Mouse (Mus musculus): Measurements from ENCODE around the gene Tbx15. TPM values are rescaled to one million over a fixed set of nuclear protein-coding genes. Genes with fewer than 3 reads are reported as not detected.

Gene Tbx15
- polyA plus RNA-seq, 1 experiment from 2014 or later, result 2.5 TPM

DNA sequence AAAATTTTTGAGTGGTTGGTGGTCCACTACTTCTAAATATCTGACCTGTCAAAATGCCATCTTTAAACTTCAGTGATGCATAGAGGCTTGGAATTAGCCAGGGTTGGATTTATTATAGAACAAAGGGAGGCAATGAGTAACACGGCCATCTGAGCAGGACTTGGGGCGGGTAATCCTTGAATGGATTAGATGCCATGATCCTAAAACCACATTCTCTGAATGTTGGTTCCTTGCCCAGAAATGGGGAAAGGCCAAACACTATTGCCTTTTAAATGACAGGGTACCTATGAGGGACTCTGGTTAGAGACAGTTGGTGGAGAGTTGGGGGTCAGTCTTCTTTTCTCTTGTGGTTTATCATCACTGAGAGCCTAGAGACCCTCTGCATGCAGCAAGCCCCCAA is 55.1 kb downstream of the Tbx15 start:
- Histone ChIP-seq H3K36me3 (replicated peaks) (no peaks in the 10 kb centered on the region), H3K4me3 (no peak overlapping the region), H3K9me3 (no peaks in the 10 kb centered on the region), H3K27me3 (replicated peaks; ENCODE audit: low read depth, poor library complexity, severe bottlenecking) (no peaks in the 10 kb centered on the region), H3K27ac (replicated peaks) (no peak overlapping the region), H3K4me1 (no peaks in the 10 kb centered on the region)
- WGBS, result 76% methylated on average over 2 of the region's 2 CpGs
- no peak for DNase-seq (ENCODE audit: low spot score)

- H3K27ac ChIP-seq (replicated peaks), result no peak overlapping the region
- no peak for DNase-seq (ENCODE audit: low spot score)
- WGBS, result 87% methylated on average over 5 of the region's 5 CpGs
- no peaks in the 10 kb centered on the region for H3K36me3 ChIP-seq (replicated peaks)
- H3K9me3 ChIP-seq, result no peaks in the 10 kb centered on the region
- no peaks in the 10 kb centered on the region for H3K4me1 ChIP-seq
- H3K4me3 ChIP-seq, result no peak overlapping the region
- H3K27me3 ChIP-seq (replicated peaks; ENCODE audit: low read depth, poor library complexity, severe bottlenecking), result no peaks in the 10 kb centered on the region
Observed at GRCm38 (mm10) chr3:99296186-99296585, 56.0 kb downstream of the Tbx15 start.

GRCm38 (mm10) chr3:99300846-99301245 is 60.7 kb downstream of the Tbx15 start:
- Histone ChIP-seq H3K4me3 (no peak overlapping the region), H3K9me3 (no peaks in the 10 kb centered on the region), H3K36me3 (replicated peaks) (no peaks in the 10 kb centered on the region), H3K27ac (replicated peaks) (no peak overlapping the region), H3K4me1 (no peaks in the 10 kb centered on the region), H3K27me3 (replicated peaks; ENCODE audit: low read depth, poor library complexity, severe bottlenecking) (no peaks in the 10 kb centered on the region)
- no peak for DNase-seq (ENCODE audit: low spot score)
- WGBS, result 82% methylated on average over 2 of the region's 2 CpGs

DNA sequence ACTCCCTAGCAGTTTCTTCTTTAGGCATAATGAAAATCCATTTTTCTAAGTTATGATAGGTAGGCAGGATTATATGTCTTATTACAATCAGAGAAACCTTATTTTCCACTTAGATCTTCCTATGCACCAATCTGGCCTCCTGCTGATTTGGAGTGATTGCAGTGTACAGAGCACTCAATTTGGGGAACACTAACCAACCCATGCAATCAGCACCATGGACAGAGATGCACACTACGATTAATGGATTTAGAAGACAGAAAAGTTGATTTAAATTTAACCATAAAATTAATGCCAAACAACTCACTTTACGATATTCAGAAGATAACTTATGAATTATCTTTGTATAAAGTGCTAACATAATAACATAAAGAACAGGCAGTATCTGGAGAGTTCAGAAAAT is 70.7 kb downstream of the Tbx15 start:
- no peaks in the 10 kb centered on the region for H3K9me3 ChIP-seq
- 51% methylated on average over 2 of the region's 2 CpGs for WGBS
- H3K4me1 ChIP-seq, result peaks cover 7% of the 10 kb centered on the region
- H3K27ac ChIP-seq (replicated peaks), result no peak overlapping the region
- peaks cover 7% of the 10 kb centered on the region; the same call in 1 of the 2 replicates for H3K27me3 ChIP-seq (replicated peaks; ENCODE audit: low read depth, poor library complexity, severe bottlenecking)
- no peaks in the 10 kb centered on the region for H3K36me3 ChIP-seq (replicated peaks)
- no peak overlapping the region for H3K4me3 ChIP-seq
- DNase-seq (ENCODE audit: low spot score), result peak; percentile 43

- Histone ChIP-seq H3K27me3 (replicated peaks; ENCODE audit: low read depth, poor library complexity, severe bottlenecking) (peaks cover 7% of the 10 kb centered on the region; the same call in 1 of the 2 replicates), H3K27ac (replicated peaks) (no peak overlapping the region), H3K36me3 (replicated peaks) (no peaks in the 10 kb centered on the region), H3K4me3 (no peak overlapping the region), H3K9me3 (no peaks in the 10 kb centered on the region), H3K4me1 (peaks cover 7% of the 10 kb centered on the region)
- DNase-seq (ENCODE audit: low spot score), result peak; percentile 41
- 28% methylated on average over 7 of the region's 7 CpGs for WGBS
Observed at GRCm38 (mm10) chr3:99311943-99312635, 71.9 kb downstream of the Tbx15 start.

DNA sequence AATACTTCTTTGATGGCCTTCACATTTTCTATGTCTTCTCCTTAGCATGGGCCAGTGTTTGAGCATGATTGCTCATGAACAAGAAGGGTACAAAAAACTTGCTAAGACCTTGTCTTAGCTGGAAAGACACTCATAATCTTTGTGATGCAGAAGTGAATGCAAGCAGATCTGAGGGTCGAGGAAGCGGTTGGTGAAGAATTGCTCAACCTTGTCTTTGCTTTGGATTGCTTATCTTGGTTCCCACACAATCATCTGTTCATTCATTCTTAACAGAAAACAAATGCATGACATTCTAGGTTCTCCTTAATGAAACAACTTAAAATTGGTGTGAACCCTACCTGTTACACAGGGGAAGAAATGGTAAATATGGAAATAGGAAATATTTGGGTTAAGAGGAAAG is 82.2 kb downstream of the Tbx15 start:
- H3K27ac ChIP-seq (replicated peaks), result no peak overlapping the region
- H3K9me3 ChIP-seq, result no peaks in the 10 kb centered on the region
- H3K4me1 ChIP-seq, result 0 out of 2 replicates have a peak, but pooled peaks cover 8% of the 10 kb centered on the region
- H3K36me3 ChIP-seq (replicated peaks), result no peaks in the 10 kb centered on the region
- no peak for DNase-seq (ENCODE audit: low spot score)
- no peaks in the 10 kb centered on the region for H3K27me3 ChIP-seq (replicated peaks; ENCODE audit: low read depth, poor library complexity, severe bottlenecking)
- H3K4me3 ChIP-seq, result no peak overlapping the region
- WGBS, result 91% methylated on average over 2 of the region's 2 CpGs

DNA sequence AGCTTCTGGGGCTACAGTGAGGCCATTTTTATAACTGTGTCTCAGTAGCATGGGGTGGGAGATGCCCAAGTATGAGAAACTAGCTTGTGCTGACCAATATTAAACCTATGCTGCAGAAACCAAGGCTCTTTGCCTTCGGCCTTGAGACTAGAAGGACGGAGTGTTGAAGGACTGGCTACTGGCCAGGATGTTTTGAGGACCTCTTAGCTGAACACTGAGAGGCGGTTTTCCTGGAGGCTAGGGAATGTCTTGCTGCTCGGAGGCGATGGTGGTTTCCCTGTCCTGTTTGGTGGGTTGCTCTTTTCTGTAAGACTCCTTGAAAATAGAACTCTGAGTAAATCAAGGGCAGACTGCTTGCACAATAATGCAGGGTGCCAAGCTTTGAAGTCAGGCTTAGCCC is 89.1 kb downstream of the Tbx15 start:
- H3K4me3 ChIP-seq, result no peak overlapping the region
- H3K27ac ChIP-seq (replicated peaks), result no peak overlapping the region
- H3K27me3 ChIP-seq (replicated peaks; ENCODE audit: low read depth, poor library complexity, severe bottlenecking), result no peaks in the 10 kb centered on the region
- 87% methylated on average over 5 of the region's 5 CpGs for WGBS
- no peak for DNase-seq (ENCODE audit: low spot score)
- H3K36me3 ChIP-seq (replicated peaks), result no peaks in the 10 kb centered on the region
- H3K4me1 ChIP-seq, result 0 out of 2 replicates have a peak, but pooled peaks cover 8% of the 10 kb centered on the region
- H3K9me3 ChIP-seq, result no peaks in the 10 kb centered on the region

DNA sequence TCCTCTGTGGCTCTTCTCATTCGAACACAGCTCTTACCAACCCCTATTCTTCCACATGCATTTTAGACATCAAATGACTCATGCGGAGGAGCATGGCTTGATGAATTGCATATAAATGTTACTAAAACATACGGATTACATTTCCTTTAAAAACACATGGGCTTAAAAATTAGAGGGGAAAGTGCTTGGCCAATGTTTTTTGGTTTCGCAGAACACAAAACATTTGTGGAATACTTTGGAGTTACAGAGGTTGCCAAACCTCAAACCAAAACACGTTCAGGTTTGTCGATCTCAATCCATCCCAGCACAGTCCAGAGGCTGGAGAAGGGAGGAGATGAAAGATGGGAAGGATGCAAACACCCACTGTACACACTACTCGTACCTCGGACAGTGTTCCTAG is 90.9 kb downstream of the Tbx15 start:
- Histone ChIP-seq H3K36me3 (replicated peaks) (no peaks in the 10 kb centered on the region), H3K4me1 (0 out of 2 replicates have a peak, but pooled peaks cover under 1% of the 10 kb centered on the region)
- WGBS, result 87% methylated on average over 8 of the region's 8 CpGs

GRCm38 (mm10) chr3:99336866-99337265 is 96.7 kb downstream of the Tbx15 start:
- peak; percentile 10 for DNase-seq (ENCODE audit: low spot score)
- H3K27ac ChIP-seq (replicated peaks), result no peak overlapping the region
- 43% methylated on average over 2 of the region's 2 CpGs for WGBS
- no peaks in the 10 kb centered on the region for H3K27me3 ChIP-seq (replicated peaks; ENCODE audit: low read depth, poor library complexity, severe bottlenecking)
- H3K4me1 ChIP-seq, result no peaks in the 10 kb centered on the region
- H3K36me3 ChIP-seq (replicated peaks), result no peaks in the 10 kb centered on the region
- H3K4me3 ChIP-seq, result no peak overlapping the region
- H3K9me3 ChIP-seq, result no peaks in the 10 kb centered on the region

More for the DNA sequence above, 90.9 kb downstream of the Tbx15 start:
- no peak for DNase-seq (ENCODE audit: low spot score)
- Histone ChIP-seq H3K4me3 (no peak overlapping the region), H3K27ac (replicated peaks) (no peak overlapping the region), H3K27me3 (replicated peaks; ENCODE audit: low read depth, poor library complexity, severe bottlenecking) (no peaks in the 10 kb centered on the region), H3K9me3 (no peaks in the 10 kb centered on the region)

DNA sequence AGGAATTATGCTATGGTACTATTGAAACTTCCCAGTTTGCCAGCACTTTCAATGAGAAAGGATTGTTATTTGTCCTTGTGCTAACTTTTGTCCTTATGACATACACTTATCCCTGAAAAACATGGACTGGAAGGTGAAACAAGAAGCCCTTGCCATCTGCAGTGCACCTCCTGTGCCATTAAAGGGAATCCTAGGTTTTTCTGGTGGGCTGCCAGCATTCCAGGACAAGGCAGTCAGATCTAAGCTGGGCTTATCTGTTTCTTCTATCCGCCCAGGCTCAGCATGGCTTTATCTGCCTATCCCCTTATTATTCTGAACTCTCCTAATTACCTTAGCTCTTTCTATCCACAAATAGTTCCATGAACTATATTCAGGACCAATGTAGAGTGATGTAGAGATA is 98.6 kb downstream of the Tbx15 start:
- no peak overlapping the region for H3K4me3 ChIP-seq
- no peak overlapping the region for H3K27ac ChIP-seq (replicated peaks)
- 80% methylated on average over 1 of the region's 1 CpGs for WGBS
- no peaks in the 10 kb centered on the region for H3K9me3 ChIP-seq
- no peaks in the 10 kb centered on the region for H3K27me3 ChIP-seq (replicated peaks; ENCODE audit: low read depth, poor library complexity, severe bottlenecking)
- H3K36me3 ChIP-seq (replicated peaks), result no peaks in the 10 kb centered on the region
- no peak for DNase-seq (ENCODE audit: low spot score)
- no peaks in the 10 kb centered on the region for H3K4me1 ChIP-seq

DNA sequence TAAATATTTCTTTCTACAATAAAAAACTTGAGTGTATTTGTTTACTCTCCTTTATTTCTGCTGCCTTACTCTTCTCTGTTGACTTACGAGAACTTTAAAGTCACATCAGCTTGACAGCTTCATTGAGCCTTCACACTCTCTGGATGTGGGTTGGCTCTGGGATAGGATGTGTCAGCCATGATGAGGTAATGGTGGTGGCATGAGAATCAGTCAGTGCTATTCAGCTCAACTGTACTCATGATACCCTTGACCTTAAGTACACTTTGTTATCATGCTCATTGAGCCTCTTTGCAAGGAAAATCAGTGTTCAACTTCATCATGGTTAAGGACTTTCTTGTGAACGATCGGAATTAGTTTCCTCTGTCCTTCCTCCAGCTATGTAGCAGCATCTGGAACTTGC is 99.8 kb downstream of the Tbx15 start:
- Histone ChIP-seq H3K27ac (replicated peaks) (no peak overlapping the region), H3K36me3 (replicated peaks) (no peaks in the 10 kb centered on the region), H3K4me1 (no peaks in the 10 kb centered on the region), H3K27me3 (replicated peaks; ENCODE audit: low read depth, poor library complexity, severe bottlenecking) (no peaks in the 10 kb centered on the region), H3K4me3 (no peak overlapping the region), H3K9me3 (no peaks in the 10 kb centered on the region)
- 90% methylated on average over 3 of the region's 3 CpGs for WGBS
- no peak for DNase-seq (ENCODE audit: low spot score)

DNA sequence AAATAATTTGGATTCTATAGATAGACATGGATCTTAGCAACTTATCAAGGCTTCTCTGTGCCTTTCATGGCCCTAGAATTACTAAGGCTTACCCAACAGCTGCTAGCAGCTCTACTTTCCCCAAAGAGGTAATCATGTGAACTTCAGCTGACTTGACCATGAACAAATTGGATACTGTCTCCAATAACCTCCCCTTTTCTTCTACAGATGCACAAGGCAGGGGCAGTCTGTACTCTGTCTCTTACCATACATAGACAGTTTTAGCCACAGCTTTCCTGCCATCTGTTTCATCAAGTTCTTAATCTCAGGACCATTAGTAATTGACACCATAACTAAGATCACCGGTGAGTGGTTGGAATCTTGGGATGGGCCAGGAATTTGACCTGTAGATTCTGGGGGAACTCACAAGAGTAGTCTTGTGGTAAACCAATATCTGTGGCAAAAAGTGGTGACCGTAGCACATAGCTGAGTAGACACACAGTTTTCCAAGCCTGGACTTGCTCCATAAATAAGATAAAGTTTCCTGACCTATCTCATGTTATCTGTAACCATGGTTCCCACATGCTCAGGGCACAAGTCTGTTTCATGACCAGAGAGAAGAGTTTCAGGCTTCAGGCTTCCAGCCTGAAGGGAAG is 139.6 kb downstream of the Tbx15 start:
- 85% methylated on average over 2 of the region's 2 CpGs for WGBS
- H3K4me1 ChIP-seq, result no peaks in the 10 kb centered on the region
- H3K4me3 ChIP-seq, result no peak overlapping the region
- no peak overlapping the region for H3K27ac ChIP-seq (replicated peaks)
- H3K36me3 ChIP-seq (replicated peaks), result no peaks in the 10 kb centered on the region
- H3K9me3 ChIP-seq, result no peaks in the 10 kb centered on the region
- no peak for DNase-seq (ENCODE audit: low spot score)
- no peaks in the 10 kb centered on the region for H3K27me3 ChIP-seq (replicated peaks; ENCODE audit: low read depth, poor library complexity, severe bottlenecking)

GRCm38 (mm10) chr3:99387127-99387526 is 146.9 kb downstream of the Tbx15 start:
- Histone ChIP-seq H3K36me3 (replicated peaks) (no peaks in the 10 kb centered on the region), H3K27ac (replicated peaks) (no peak overlapping the region), H3K4me1 (no peaks in the 10 kb centered on the region), H3K9me3 (no peaks in the 10 kb centered on the region), H3K27me3 (replicated peaks; ENCODE audit: low read depth, poor library complexity, severe bottlenecking) (no peaks in the 10 kb centered on the region), H3K4me3 (no peak overlapping the region)
- no peak for DNase-seq (ENCODE audit: low spot score)
- WGBS, result 52% methylated on average over 3 of the region's 4 CpGs
